Mouse (Mus musculus) large intestine, adult 2 months (tissue): ENCODE data around the gene Epx. TPM values are rescaled to one million over a fixed set of nuclear protein-coding genes. Genes with fewer than 3 reads are reported as not detected.
"Not testable (repeated sequence)": the region's sequence is repeated elsewhere in the genome, so short reads cannot be mapped to it uniquely, and the experiment has no call there.

Experiments used
- DNase-seq: peaks from one replicate; pipeline ENCODE4 v3.0.0-alpha.2; 2012; ENCODE audit warnings: low read depth, low spot score
- WGBS: fragments of 180-500 bp; shearing (Covaris S2); methylation state at CpG from one replicate; pipeline ENCODE4 v1.1.7; 2018; 5-methylcytosine and 5-hydroxymethylcytosine counted together
- polyA plus RNA-seq: library from polyadenylated mRNA; depleted of rRNA; stranded (reverse); fragments of >200 nt; gene quantifications from 2 replicates; pipeline ENCODE4 v1.2.3, GENCODE M21; 2012; rRNA removed

The Epx gene
- polyA plus RNA-seq = 0.20 and 0.26 TPM in 2 replicates

- WGBS = 77% methylated on average over 6 of the region's 6 CpGs
Measured at GRCm38 (mm10) chr11:87875436-87875835, at the start of gene Epx. Gene Epx, minus strand, starts transcription at chr11:87875536.

GRCm38 (mm10) chr11:87920966-87921365, 45.6 kb upstream of the Epx start, which contains the start of gene Olfr464:
Gene Olfr464, minus strand, starts transcription at chr11:87920967.
- DNase-seq = no peak
- 27% methylated on average over 5 of the region's 5 CpGs for WGBS

More at GRCm38 (mm10) chr11:87875436-87875835, at the start of gene Epx:
- DNase-seq = no peak

- no peak for DNase-seq
- WGBS = 59% methylated on average over 2 of the region's 2 CpGs
Measured at GRCm38 (mm10) chr11:87920301-87920700, 45.0 kb upstream of the Epx start.

GRCm38 (mm10) chr11:87916005-87916404, 40.7 kb upstream of the Epx start:
- WGBS = 92% methylated on average over 1 of the region's 1 CpGs

GRCm38 (mm10) chr11:87904331-87904730, 29.0 kb upstream of the Epx start:
- WGBS = 69% methylated on average over 3 of the region's 3 CpGs
- no peak for DNase-seq

More at GRCm38 (mm10) chr11:87916005-87916404, 40.7 kb upstream of the Epx start:
- DNase-seq = no peak

GRCm38 (mm10) chr11:87897287-87897686, 22.0 kb upstream of the Epx start, which contains the start of gene Olfr463:
Gene Olfr463, minus strand, starts transcription at chr11:87897387.
- no peak for DNase-seq

- DNase-seq = no peak
- 92% methylated on average over 6 of the region's 6 CpGs for WGBS
Measured at GRCm38 (mm10) chr11:87892168-87892567, 16.8 kb upstream of the Epx start, which contains the start of gene Olfr462. Gene Olfr462, minus strand, starts transcription at chr11:87892268.

GRCm38 (mm10) chr11:87884856-87885255, 9.5 kb upstream of the Epx start:
- no peak for DNase-seq
- WGBS = 77% methylated on average over 5 of the region's 5 CpGs

- 45% methylated on average over 5 of the region's 5 CpGs for WGBS
- no peak for DNase-seq
Measured at GRCm38 (mm10) chr11:87883493-87883892, 8.2 kb upstream of the Epx start.

GRCm38 (mm10) chr11:87881714-87882113, 6.4 kb upstream of the Epx start:
- no peak for DNase-seq
- 71% methylated on average over 4 of the region's 4 CpGs for WGBS

GRCm38 (mm10) chr11:87879826-87880225, 4.5 kb upstream of the Epx start:
- 15% methylated on average over 9 of the region's 9 CpGs for WGBS

GRCm38 (mm10) chr11:87871766-87872165, 3.6 kb downstream of the Epx start:
- 29% methylated on average over 8 of the region's 8 CpGs for WGBS
- DNase-seq = no peak

More at GRCm38 (mm10) chr11:87879826-87880225, 4.5 kb upstream of the Epx start:
- DNase-seq = no peak

GRCm38 (mm10) chr11:87870096-87870495, 5.2 kb downstream of the Epx start:
- 76% methylated on average over 2 of the region's 2 CpGs for WGBS

GRCm38 (mm10) chr11:87866891-87867290, 8.4 kb downstream of the Epx start:
- WGBS = 88% methylated on average over 1 of the region's 2 CpGs
- not testable (repeated sequence) for DNase-seq

More at GRCm38 (mm10) chr11:87870096-87870495, 5.2 kb downstream of the Epx start:
- DNase-seq = no peak

- DNase-seq = no peak
- WGBS = 92% methylated on average over 13 of the region's 13 CpGs
Measured at GRCm38 (mm10) chr11:87862805-87863204, 12.5 kb downstream of the Epx start.

GRCm38 (mm10) chr11:87860426-87860825, 14.9 kb downstream of the Epx start:
- 86% methylated on average over 9 of the region's 9 CpGs for WGBS
- no peak for DNase-seq

GRCm38 (mm10) chr11:87859273-87859672, 16.1 kb downstream of the Epx start:
- WGBS = 90% methylated on average over 11 of the region's 11 CpGs

GRCm38 (mm10) chr11:87854550-87854949, 20.8 kb downstream of the Epx start:
- 89% methylated on average over 7 of the region's 7 CpGs for whole genome bisulfite sequencing
- no peak for DNase-seq

More at GRCm38 (mm10) chr11:87859273-87859672, 16.1 kb downstream of the Epx start:
- no peak for DNase-seq

- DNase-seq = no peak
- 22% methylated on average over 8 of the region's 8 CpGs for WGBS
Measured at GRCm38 (mm10) chr11:87853597-87853954, 21.8 kb downstream of the Epx start.

GRCm38 (mm10) chr11:87852690-87853596, 22.4 kb downstream of the Epx start, which contains the start of gene Mks1:
Gene Mks1, plus strand, starts transcription at chr11:87853215.
- peak; percentile 76 for DNase-seq
- whole genome bisulfite sequencing = 3% methylated on average over 40 of the region's 40 CpGs

GRCm38 (mm10) chr11:87847884-87848283, 27.5 kb downstream of the Epx start:
- WGBS = 59% methylated on average over 6 of the region's 6 CpGs
- DNase-seq = no peak
